Mouse (Mus musculus): Measurements from ENCODE around the gene Hbs1l. TPM values are rescaled to one million over a fixed set of nuclear protein-coding genes. Genes with fewer than 3 reads are reported as not detected.

The Hbs1l gene
- total and polyA plus RNA-seq, 2 experiments from 2014 or later, result 59.1 to 72.2 TPM

DNA sequence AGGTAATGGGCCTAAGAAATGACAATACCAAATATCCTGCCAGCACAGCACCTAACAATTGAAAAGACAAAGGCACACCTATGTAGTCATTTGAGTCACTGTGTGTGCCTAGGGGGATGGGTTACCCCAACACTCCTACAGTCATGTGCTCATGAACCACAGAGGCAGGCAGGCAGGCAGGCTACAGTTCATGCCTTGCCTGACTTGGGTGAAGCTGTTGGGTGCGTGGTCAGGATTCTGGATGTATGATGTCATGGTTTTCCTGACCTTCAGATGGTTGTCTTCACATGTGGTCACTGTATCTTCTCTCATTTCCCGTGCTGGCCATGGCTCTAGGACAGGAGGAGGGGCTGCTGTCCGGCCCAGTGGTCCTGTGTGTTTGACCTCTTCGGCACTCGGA is 39.8 kb downstream of the Hbs1l start:
- Histone ChIP-seq H3K4me1 (ENCODE audit: insufficient read depth, low read length) (no peaks in the 10 kb centered on the region), H3K27me3 (ENCODE audit: insufficient read depth, low read length) (no peaks in the 10 kb centered on the region), H3K4me3 (ENCODE audit: low read depth, low read length) (no peak overlapping the region), H3K9ac (replicated peaks; ENCODE audit: low read length, poor library complexity, severe bottlenecking) (no peak overlapping the region), H3K9me3 (ENCODE audit: low read length) (no peaks in the 10 kb centered on the region), H3K4me2 (ENCODE audit: low read depth, low read length, poor library complexity, severe bottlenecking) (no peak overlapping the region), H3K36me3 (ENCODE audit: insufficient read depth, low read length) (peaks cover 11% of the 10 kb centered on the region), H3K27ac (ENCODE audit: low read depth, low read length) (no peak overlapping the region)
- ATAC-seq (ENCODE audit: low FRiP score) (no peak), DNase-seq (ENCODE audit: low spot score) (no peak)
- 98% methylated on average over 5 of the region's 5 CpGs for WGBS
- no peak for TF ChIP-seq CTCF (IDR thresholded peaks at IDR 0.05)

DNA sequence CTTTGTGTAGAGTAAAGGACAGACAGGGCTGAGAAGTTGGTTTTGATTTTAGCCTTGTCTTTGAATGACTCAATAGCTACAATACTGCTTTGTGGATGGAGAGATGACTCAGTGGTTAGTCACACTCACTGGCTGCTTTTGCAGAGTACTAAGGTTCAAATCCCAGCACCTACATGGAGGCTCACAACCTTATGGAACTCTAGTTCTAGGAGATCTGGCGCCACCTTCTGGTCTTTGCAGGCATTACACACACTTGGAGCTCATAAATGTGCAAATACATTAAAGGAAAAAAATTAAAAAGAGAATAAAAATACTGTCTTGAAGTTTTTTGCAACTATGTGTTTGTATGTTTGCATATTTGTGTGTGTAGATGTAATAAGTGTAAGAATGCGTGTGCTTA is 41.4 kb downstream of the Hbs1l start:
- DNase-seq (ENCODE audit: low spot score) (peak; percentile 8), ATAC-seq (ENCODE audit: low FRiP score) (no peak)
- H3K4me2 ChIP-seq (ENCODE audit: low read depth, low read length, poor library complexity, severe bottlenecking), result no peak overlapping the region
- no peak overlapping the region for H3K9ac ChIP-seq (replicated peaks; ENCODE audit: low read length, poor library complexity, severe bottlenecking)
- H3K27me3 ChIP-seq (ENCODE audit: insufficient read depth, low read length), result no peaks in the 10 kb centered on the region
- peak; percentile 59 for TF ChIP-seq CTCF (IDR thresholded peaks at IDR 0.05)
- no peak overlapping the region for H3K27ac ChIP-seq (ENCODE audit: low read depth, low read length)
- H3K36me3 ChIP-seq (ENCODE audit: insufficient read depth, low read length), result peaks cover 14% of the 10 kb centered on the region; the same call in 1 of the 2 replicates
- no peaks in the 10 kb centered on the region for H3K9me3 ChIP-seq (ENCODE audit: low read length)
- H3K4me1 ChIP-seq (ENCODE audit: insufficient read depth, low read length), result no peaks in the 10 kb centered on the region
- no peak overlapping the region for H3K4me3 ChIP-seq (ENCODE audit: low read depth, low read length)
- WGBS, result 64% methylated on average over 2 of the region's 2 CpGs

DNA sequence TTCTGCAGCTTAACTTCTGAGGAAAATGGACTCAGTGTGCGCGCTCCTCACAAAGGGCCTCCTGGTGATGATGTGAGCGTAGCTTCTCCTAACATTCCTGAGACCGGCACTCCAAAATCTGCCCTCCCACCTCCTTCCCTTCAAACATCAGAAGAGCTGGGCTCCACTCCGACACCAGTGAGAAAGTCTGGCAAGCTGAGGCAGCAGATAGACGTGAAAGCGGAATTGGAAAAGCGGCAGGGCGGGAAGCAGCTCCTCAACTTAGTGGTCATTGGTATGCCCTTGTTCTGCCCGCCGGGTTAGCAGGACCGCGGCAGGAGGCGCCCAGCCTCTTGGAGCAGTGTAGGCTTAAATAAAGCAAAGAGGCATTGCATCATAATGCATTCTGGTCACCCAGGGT is 45.9 kb downstream of the Hbs1l start:
- no peak overlapping the region for H3K4me2 ChIP-seq (ENCODE audit: low read depth, low read length, poor library complexity, severe bottlenecking)
- WGBS, result 77% methylated on average over 14 of the region's 14 CpGs
- TF ChIP-seq CTCF (IDR thresholded peaks at IDR 0.05), result no peak
- no peak overlapping the region for H3K9ac ChIP-seq (replicated peaks; ENCODE audit: low read length, poor library complexity, severe bottlenecking)
- H3K27ac ChIP-seq (ENCODE audit: low read depth, low read length), result no peak overlapping the region
- no peak overlapping the region for H3K4me3 ChIP-seq (ENCODE audit: low read depth, low read length)
- H3K27me3 ChIP-seq (ENCODE audit: insufficient read depth, low read length), result no peaks in the 10 kb centered on the region
- no peaks in the 10 kb centered on the region for H3K4me1 ChIP-seq (ENCODE audit: insufficient read depth, low read length)
- no peak for DNase-seq (ENCODE audit: low spot score)
- no peaks in the 10 kb centered on the region for H3K9me3 ChIP-seq (ENCODE audit: low read length)
- peaks cover 14% of the 10 kb centered on the region; the same call in 1 of the 2 replicates for H3K36me3 ChIP-seq (ENCODE audit: insufficient read depth, low read length)
- no peak for ATAC-seq (ENCODE audit: low FRiP score)

DNA sequence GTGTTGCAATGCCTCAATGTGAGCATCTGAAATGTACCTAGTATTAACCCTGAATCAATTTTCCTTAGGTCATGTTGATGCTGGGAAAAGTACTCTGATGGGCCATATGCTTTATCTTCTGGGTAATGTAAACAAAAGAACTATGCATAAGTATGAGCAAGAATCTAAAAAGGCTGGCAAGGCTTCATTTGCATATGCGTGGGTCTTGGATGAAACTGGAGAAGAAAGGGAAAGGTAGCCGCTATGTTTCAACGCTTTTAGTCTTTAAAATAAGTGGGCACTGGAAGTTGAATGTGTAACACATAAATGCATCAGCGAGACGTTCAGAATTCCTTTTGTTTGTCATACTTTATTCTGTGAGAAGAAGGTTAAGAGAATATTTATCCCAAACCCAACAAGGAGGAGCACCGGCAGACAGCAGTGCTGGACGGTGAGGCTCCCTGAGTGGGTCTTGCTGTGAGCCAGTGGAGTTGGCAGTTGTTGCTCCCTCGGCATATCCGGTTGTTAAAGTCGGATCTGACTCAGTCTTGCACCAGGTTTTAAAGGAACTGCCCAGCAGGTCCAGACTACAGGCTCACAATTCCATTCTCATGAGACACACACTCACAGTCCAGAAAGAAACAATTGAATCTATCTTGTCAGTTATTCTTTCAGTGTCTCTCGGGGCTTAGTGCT is 46.7 kb downstream of the Hbs1l start:
- no peak for TF ChIP-seq CTCF (IDR thresholded peaks at IDR 0.05)
- no peak overlapping the region for H3K9ac ChIP-seq (replicated peaks; ENCODE audit: low read length, poor library complexity, severe bottlenecking)

DNA sequence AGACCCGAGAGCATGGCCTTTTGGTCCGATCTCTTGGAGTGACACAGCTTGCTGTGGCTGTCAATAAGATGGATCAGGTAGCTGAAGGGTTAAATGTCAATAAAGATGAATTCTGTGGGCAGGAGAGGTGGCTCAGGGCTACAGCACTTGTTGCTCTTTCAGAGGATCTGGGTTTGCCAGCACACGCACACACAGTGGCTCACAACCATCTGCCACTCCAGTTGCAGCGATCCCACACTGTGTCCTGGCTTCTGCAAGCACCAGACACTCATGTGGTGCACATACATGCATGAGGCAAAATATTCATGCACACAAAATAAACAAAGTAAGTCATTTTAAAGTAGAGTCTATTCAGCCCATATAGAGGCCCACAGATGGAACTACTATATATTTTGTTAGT is 51.6 kb downstream of the Hbs1l start:
- peaks cover 22% of the 10 kb centered on the region for H3K36me3 ChIP-seq (ENCODE audit: insufficient read depth, low read length)
- H3K27ac ChIP-seq (ENCODE audit: low read depth, low read length), result no peak overlapping the region
- H3K4me1 ChIP-seq (ENCODE audit: insufficient read depth, low read length), result no peaks in the 10 kb centered on the region
- no peak overlapping the region for H3K4me3 ChIP-seq (ENCODE audit: low read depth, low read length)
- H3K9me3 ChIP-seq (ENCODE audit: low read length), result no peaks in the 10 kb centered on the region
- no peak for TF ChIP-seq CTCF (IDR thresholded peaks at IDR 0.05)
- WGBS, result 91% methylated on average over 4 of the region's 4 CpGs
- no peak for ATAC-seq (ENCODE audit: low FRiP score)
- H3K27me3 ChIP-seq (ENCODE audit: insufficient read depth, low read length), result no peaks in the 10 kb centered on the region
- no peak overlapping the region for H3K4me2 ChIP-seq (ENCODE audit: low read depth, low read length, poor library complexity, severe bottlenecking)
- H3K9ac ChIP-seq (replicated peaks; ENCODE audit: low read length, poor library complexity, severe bottlenecking), result no peak overlapping the region
- no peak for DNase-seq (ENCODE audit: low spot score)

More for the DNA sequence above, 46.7 kb downstream of the Hbs1l start:
- Histone ChIP-seq H3K9me3 (ENCODE audit: low read length) (no peaks in the 10 kb centered on the region), H3K4me2 (ENCODE audit: low read depth, low read length, poor library complexity, severe bottlenecking) (no peak overlapping the region), H3K4me3 (ENCODE audit: low read depth, low read length) (no peak overlapping the region), H3K36me3 (ENCODE audit: insufficient read depth, low read length) (peaks cover 19% of the 10 kb centered on the region), H3K4me1 (ENCODE audit: insufficient read depth, low read length) (no peaks in the 10 kb centered on the region), H3K27me3 (ENCODE audit: insufficient read depth, low read length) (no peaks in the 10 kb centered on the region), H3K27ac (ENCODE audit: low read depth, low read length) (no peak overlapping the region)
- ATAC-seq (ENCODE audit: low FRiP score) (no peak), DNase-seq (ENCODE audit: low spot score) (no peak)
- WGBS, result 85% methylated on average over 11 of the region's 11 CpGs

DNA sequence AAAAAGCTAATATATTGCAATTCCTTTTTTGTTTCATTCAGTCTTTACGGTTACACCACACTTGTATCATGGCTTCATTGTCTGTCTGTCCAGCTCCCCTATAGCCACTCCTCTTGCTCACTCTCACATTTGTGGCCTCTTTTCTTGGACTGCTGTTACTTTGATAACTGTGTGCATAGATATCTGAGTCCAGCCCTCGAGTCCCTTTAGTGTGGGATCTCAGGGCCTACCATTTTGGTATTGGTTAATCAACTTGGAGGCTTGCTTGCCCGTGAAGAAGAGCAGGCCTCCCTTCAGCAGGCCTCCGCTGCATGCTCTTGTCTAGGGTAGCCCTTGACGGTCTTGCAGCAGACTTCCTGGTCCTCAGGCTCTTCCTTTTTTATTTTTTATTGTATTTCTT is 53.7 kb downstream of the Hbs1l start:
- Histone ChIP-seq H3K4me1 (ENCODE audit: insufficient read depth, low read length) (no peaks in the 10 kb centered on the region), H3K9me3 (ENCODE audit: low read length) (no peaks in the 10 kb centered on the region), H3K4me3 (ENCODE audit: low read depth, low read length) (no peak overlapping the region), H3K4me2 (ENCODE audit: low read depth, low read length, poor library complexity, severe bottlenecking) (no peak overlapping the region), H3K27ac (ENCODE audit: low read depth, low read length) (no peak overlapping the region), H3K27me3 (ENCODE audit: insufficient read depth, low read length) (no peaks in the 10 kb centered on the region), H3K9ac (replicated peaks; ENCODE audit: low read length, poor library complexity, severe bottlenecking) (no peak overlapping the region), H3K36me3 (ENCODE audit: insufficient read depth, low read length) (peaks cover 33% of the 10 kb centered on the region)
- no peak for TF ChIP-seq CTCF (IDR thresholded peaks at IDR 0.05)
- 97% methylated on average over 5 of the region's 5 CpGs for WGBS
- ATAC-seq (ENCODE audit: low FRiP score) (no peak), DNase-seq (ENCODE audit: low spot score) (no peak)
